In genomic region chr9:83624193-83624592, GRCm38 (mm10) we compare ENCODE assay signal across 15 mouse cellular contexts.
"Had no signal": no experiment of that assay in that cellular context is flagged by ENCODE, and none has a peak within 500 bp of the region (broad histone marks: within the 10 kb centered on the region; RNA-seq: fewer than 3 reads in every experiment).

No protein-coding gene starts in this region.

- DNase-seq: kidney, adult 11 months; kidney, adult 9 months; kidney, postnatal 25 days; layer of hippocampus, adult 9-11 months; layer of hippocampus, postnatal 36 days; liver; liver, embryonic 13.5 days; liver, postnatal 0 days; lung, postnatal 14 days; thymus, postnatal 4 days had no signal

- H3K27me3 ChIP-seq: limb, embryonic 12.5 days; liver, embryonic 13.5 days; lung, embryonic 15.5 days; megakaryocyte, embryonic 14.5 days had no signal

- H3K9me3 ChIP-seq: limb, embryonic 12.5 days; liver, embryonic 13.5 days; lung, embryonic 15.5 days had no signal

- H3K4me2 ChIP-seq: limb, embryonic 12.5 days; liver, embryonic 13.5 days; lung, embryonic 15.5 days had no signal

- H3K9ac ChIP-seq: limb, embryonic 12.5 days; liver, embryonic 13.5 days; liver, postnatal 0 days; lung, embryonic 15.5 days had no signal

- ATAC-seq: liver, postnatal 0 days had no signal

- H3K27ac ChIP-seq: limb, embryonic 12.5 days; liver, embryonic 13.5 days; lung, embryonic 15.5 days; macrophage; stomach, postnatal 0 days had no signal

- H3K36me3 ChIP-seq: limb, embryonic 12.5 days; liver, embryonic 13.5 days; lung, embryonic 15.5 days had no signal

- H3K4me3 ChIP-seq: limb, embryonic 12.5 days; liver, embryonic 13.5 days; lung, embryonic 15.5 days; megakaryocyte, embryonic 14.5 days had no signal

- H3K4me1 ChIP-seq: liver, embryonic 13.5 days; lung, embryonic 15.5 days; megakaryocyte, embryonic 14.5 days had no signal
